8 mouse cellular contexts compared by ENCODE assay signal in genomic region chr19:46501401-46502068, GRCm38 (mm10). TPM values are rescaled to one million over a fixed set of nuclear protein-coding genes. Genes with fewer than 3 reads are reported as not detected.
DNase-seq lines count a peak whose midpoint lies in the region; ATAC-seq lines count a peak whose summit lies in the region.

Trim8 (plus strand) TSS chr19:46501702.

- no peaks in the 10 kb centered on the region for H3K9me3 ChIP-seq in intestine, embryonic 15.5 days

- DNase-seq in adrenal gland, adult 2 months: peak; percentile 94
- peak; percentile 84 for DNase-seq in embryo, embryonic 10.5 days (ENCODE audit: low spot score)
- DNase-seq in gastrocnemius, postnatal 4 days (ENCODE audit: low spot score in 2 of 2): peak; percentile 70 to 81
- peak; percentile 81 to 86 for DNase-seq in left cerebral cortex, postnatal 36 days (ENCODE audit: low spot score in 2 of 2)
- DNase-seq in mesoderm, embryonic 11.5 days (ENCODE audit: low read depth, low spot score): peak; percentile 83
- DNase-seq in right cerebral cortex, postnatal 4 days: peak; percentile 72

- no peaks in the 10 kb centered on the region for H3K36me3 ChIP-seq in intestine, embryonic 15.5 days

- peaks cover 21% of the 10 kb centered on the region for H3K4me1 ChIP-seq in intestine, embryonic 15.5 days (replicated peaks)

- no peaks in the 10 kb centered on the region for H3K27me3 ChIP-seq in intestine, embryonic 15.5 days (replicated peaks)

- WGBS in intestine, embryonic 15.5 days: under 1% methylated on average over 56 of the region's 64 CpGs

- H3K9ac ChIP-seq in intestine, embryonic 15.5 days: peak within 1 kb of the TSS; percentile 97

- intact Hi-C loops in left cerebral cortex, postnatal 36 days (cut with DNase I): loop anchor here (2.0 to 5.0 kb wide), 5 partner anchors 23 to 105 kb away; partner anchors contain the start of genes Arl3, Sfxn2 and Sufu

- peak within 1 kb of the TSS; percentile 100 for H3K27ac ChIP-seq in intestine, embryonic 15.5 days

- peak within 1 kb of the TSS; percentile 79 for H3K4me3 ChIP-seq in intestine, embryonic 15.5 days (replicated peaks)

- peak; percentile 43 for ATAC-seq in intestine, embryonic 15.5 days
- no peak for ATAC-seq in erythroid progenitor cell, adult 5-6 weeks (replicated peaks; ENCODE audit: low FRiP score, poor library complexity, severe bottlenecking)

- peak within 1 kb of the TSS; percentile 87 for H3K4me2 ChIP-seq in intestine, embryonic 15.5 days (replicated peaks)

RNA-seq across cellular contexts. Expression of gene Trim8, which starts in this region (rescaled TPM):
- 10 to 100 TPM; 38.0 to 66.4 TPM for total RNA-seq in adrenal gland, adult 2 months (2021)
- 66.1 and 78.8 TPM in 2 replicates for polyA plus RNA-seq in adrenal gland, adult 2 months (2012; rRNA removed)
- total RNA-seq in gastrocnemius, postnatal 4 days (2021): 10 to 100 TPM; 40.4 to 41.4 TPM
- 16.4 and 17.3 TPM in 2 replicates for polyA plus RNA-seq in intestine, embryonic 15.5 days (2015; fragmentation: Nextera tagmentation; extraction: Ambion mirVana)
- 100 to 1,000 TPM; 109 to 114 TPM for total RNA-seq in left cerebral cortex, postnatal 36 days (2021)
- total RNA-seq in erythroid progenitor cell, adult 5-6 weeks (2015; ENCODE audit: low replicate concordance): 4.2 and 9.4 TPM in 2 replicates
- total RNA-seq in erythroid progenitor cell, adult 5-6 weeks (2017; ENCODE audit: low replicate concordance): 5.5 and 7.7 TPM in 2 replicates
